Mouse (Mus musculus): ENCODE results near the gene Vcl. TPM values are rescaled to one million over a fixed set of nuclear protein-coding genes. Genes with fewer than 3 reads are reported as not detected.

The Vcl gene
- polyA plus RNA-seq, 1 experiment from 2014 or later: 34.4 TPM

- H3K27ac ChIP-seq: no peak overlapping the region
- no peak overlapping the region for H3K9ac ChIP-seq
- H3K4me2 ChIP-seq (replicated peaks): no peak overlapping the region
- H3K27me3 ChIP-seq (replicated peaks): no peaks in the 10 kb centered on the region
- H3K36me3 ChIP-seq: no peaks in the 10 kb centered on the region
- no peak for ATAC-seq (ENCODE audit: low FRiP score, low read depth)
- no peak overlapping the region for H3K4me3 ChIP-seq
- H3K4me1 ChIP-seq: peaks cover 11% of the 10 kb centered on the region
- WGBS: 91% methylated on average over 4 of the region's 4 CpGs
- H3K9me3 ChIP-seq: no peaks in the 10 kb centered on the region
Measured at GRCm38 (mm10) chr14:21077939-21078338, 148.7 kb downstream of the Vcl start.

DNA sequence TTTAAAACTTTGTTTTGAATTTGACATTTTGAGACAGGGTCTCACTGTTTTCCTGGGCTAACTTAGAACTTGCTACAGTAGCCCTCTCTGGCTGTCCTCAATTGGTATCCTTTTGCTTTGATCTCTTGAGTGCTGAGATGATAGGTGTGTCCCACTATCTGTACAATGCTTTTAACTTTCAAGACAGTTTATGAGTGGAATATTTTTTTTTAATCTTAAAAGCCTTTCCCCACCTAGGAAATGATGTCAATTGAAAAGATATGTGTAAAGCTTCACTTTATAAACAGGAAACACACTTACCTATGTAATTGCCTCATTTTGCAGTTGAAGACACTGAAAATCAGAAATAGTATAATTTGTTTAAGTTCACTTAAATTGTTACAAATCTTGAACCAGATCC lies 149.3 kb downstream of the Vcl start:
- no peak overlapping the region for H3K9ac ChIP-seq
- H3K4me1 ChIP-seq: peaks cover 11% of the 10 kb centered on the region
- H3K36me3 ChIP-seq: no peaks in the 10 kb centered on the region
- H3K4me2 ChIP-seq (replicated peaks): no peak overlapping the region
- H3K27ac ChIP-seq: no peak overlapping the region
- no peaks in the 10 kb centered on the region for H3K9me3 ChIP-seq
- ATAC-seq (ENCODE audit: low FRiP score, low read depth): no peak
- H3K4me3 ChIP-seq: no peak overlapping the region
- no peaks in the 10 kb centered on the region for H3K27me3 ChIP-seq (replicated peaks)

DNA sequence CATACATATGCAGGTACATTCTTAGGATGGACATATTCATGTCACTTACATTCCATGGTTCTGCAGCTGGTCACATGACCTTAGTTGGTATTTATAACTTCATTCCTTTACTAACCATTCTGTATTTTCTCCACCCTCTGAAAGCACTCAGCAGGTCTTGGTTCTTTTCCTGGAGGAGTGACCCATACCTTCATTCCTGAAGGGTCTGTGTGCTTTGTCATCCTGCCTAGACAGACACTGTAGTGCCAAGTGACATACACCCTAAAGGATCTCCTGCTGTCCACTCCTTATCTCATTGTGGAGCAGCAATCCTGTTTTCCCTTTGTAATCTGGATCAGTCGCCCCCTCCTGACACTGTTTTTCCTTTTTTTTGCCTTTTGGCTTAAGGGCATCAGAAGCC lies 153.6 kb downstream of the Vcl start:
- ATAC-seq (ENCODE audit: low FRiP score, low read depth): no peak
- Histone ChIP-seq H3K4me3 (no peak overlapping the region), H3K9me3 (no peaks in the 10 kb centered on the region), H3K9ac (no peak overlapping the region), H3K36me3 (no peaks in the 10 kb centered on the region), H3K27ac (no peak overlapping the region), H3K4me1 (peaks cover 6% of the 10 kb centered on the region; the same call in 1 of the 2 replicates), H3K27me3 (replicated peaks) (no peaks in the 10 kb centered on the region), H3K4me2 (replicated peaks) (no peak overlapping the region)
- WGBS: 63% methylated on average over 1 of the region's 1 CpGs

Other genes starting within 250 kb of the Vcl start
- 28.3 and 28.6 TPM in 2 replicates for gene Fut11, start 234.4 kb upstream of the Vcl start, polyA plus RNA-seq (2016; fragmentation: Nextera tagmentation; extraction: Ambion mirVana)
- gene Chchd1, start 226.4 kb upstream of the Vcl start, polyA plus RNA-seq (2016; fragmentation: Nextera tagmentation; extraction: Ambion mirVana): 219 and 228 TPM in 2 replicates
- 53.3 and 57.7 TPM in 2 replicates for gene Zswim8, start 221.8 kb upstream of the Vcl start, polyA plus RNA-seq (2016; fragmentation: Nextera tagmentation; extraction: Ambion mirVana)
- 22.0 and 23.4 TPM in 2 replicates for gene Ndst2, start 194.8 kb upstream of the Vcl start, polyA plus RNA-seq (2016; fragmentation: Nextera tagmentation; extraction: Ambion mirVana)
- 78.8 and 105 TPM in 2 replicates for gene Camk2g, start 135.3 kb upstream of the Vcl start, polyA plus RNA-seq (2016; fragmentation: Nextera tagmentation; extraction: Ambion mirVana)
- gene Plau, start 92.7 kb upstream of the Vcl start, polyA plus RNA-seq (2016; fragmentation: Nextera tagmentation; extraction: Ambion mirVana): 0.18 and 0.55 TPM in 2 replicates
- gene Ap3m1, start 123.1 kb downstream of the Vcl start, polyA plus RNA-seq (2016; fragmentation: Nextera tagmentation; extraction: Ambion mirVana): 94.4 and 113 TPM in 2 replicates
- 68.1 and 71.0 TPM in 2 replicates for gene Adk, start 123.2 kb downstream of the Vcl start, polyA plus RNA-seq (2016; fragmentation: Nextera tagmentation; extraction: Ambion mirVana)